Mouse (Mus musculus): ENCODE measurements around the gene Shisa9. TPM values are rescaled to one million over a fixed set of nuclear protein-coding genes. Genes with fewer than 3 reads are reported as not detected.

Gene Shisa9
- polyA plus RNA-seq, 1 experiment from 2014 or later: 14.3 TPM

- Histone ChIP-seq H3K9me3 (no peaks in the 10 kb centered on the region), H3K4me1 (replicated peaks) (peaks cover 11% of the 10 kb centered on the region), H3K4me3 (no peak overlapping the region), H3K4me2 (no peak overlapping the region), H3K27me3 (no peaks in the 10 kb centered on the region), H3K9ac (no peak overlapping the region), H3K36me3 (no peaks in the 10 kb centered on the region), H3K27ac (replicated peaks) (peak overlapping the region; percentile 34; the same call in 1 of the 2 replicates)
- ATAC-seq (ENCODE audit: low FRiP score, low read depth): peak; percentile 74
- 58% methylated on average over 3 of the region's 3 CpGs for WGBS
Measured at GRCm38 (mm10) chr16:12076270-12076669, 92.4 kb downstream of the Shisa9 start.

DNA sequence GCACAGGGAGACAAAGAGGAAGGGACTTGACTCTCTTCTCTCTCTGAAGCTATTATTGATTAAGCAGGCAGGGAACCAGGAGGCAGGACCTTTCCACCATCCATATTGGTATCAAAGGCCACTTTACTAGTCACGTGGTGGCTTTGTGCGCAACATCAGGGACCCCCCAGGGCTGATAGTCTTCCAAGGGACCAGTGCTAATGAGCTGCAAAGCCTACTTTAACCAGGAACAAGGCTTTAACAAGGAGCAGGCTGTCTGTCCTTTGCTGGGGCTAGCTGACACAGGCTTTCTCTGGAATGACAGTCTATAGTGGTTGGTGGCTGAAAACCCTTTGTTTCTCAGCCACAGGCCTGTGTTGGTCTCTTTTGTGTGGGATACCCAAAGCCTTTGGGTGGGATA, 92.8 kb downstream of the Shisa9 start:
- Histone ChIP-seq H3K4me3 (no peak overlapping the region), H3K4me1 (replicated peaks) (peaks cover 11% of the 10 kb centered on the region), H3K27ac (replicated peaks) (no peak overlapping the region; the same call in 1 of the 2 replicates), H3K27me3 (no peaks in the 10 kb centered on the region), H3K9me3 (no peaks in the 10 kb centered on the region), H3K36me3 (no peaks in the 10 kb centered on the region), H3K4me2 (no peak overlapping the region), H3K9ac (no peak overlapping the region)
- 37% methylated on average over 2 of the region's 2 CpGs for WGBS
- no peak for ATAC-seq (ENCODE audit: low FRiP score, low read depth)

- H3K4me2 ChIP-seq: no peak overlapping the region
- H3K4me3 ChIP-seq: no peak overlapping the region
- no peak for ATAC-seq (ENCODE audit: low FRiP score, low read depth)
- no peak overlapping the region for H3K27ac ChIP-seq (replicated peaks)
- H3K4me1 ChIP-seq (replicated peaks): no peaks in the 10 kb centered on the region
- no peaks in the 10 kb centered on the region for H3K36me3 ChIP-seq
- H3K9me3 ChIP-seq: no peaks in the 10 kb centered on the region
- H3K27me3 ChIP-seq: no peaks in the 10 kb centered on the region
- H3K9ac ChIP-seq: no peak overlapping the region
- WGBS: 88% methylated on average over 2 of the region's 2 CpGs
Measured at GRCm38 (mm10) chr16:12083082-12083481, 99.2 kb downstream of the Shisa9 start.

GRCm38 (mm10) chr16:12090604-12091235, 106.8 kb downstream of the Shisa9 start:
- 67% methylated on average over 5 of the region's 5 CpGs for WGBS
- H3K4me3 ChIP-seq: no peak overlapping the region
- peaks cover 8% of the 10 kb centered on the region for H3K4me1 ChIP-seq (replicated peaks)
- ATAC-seq (ENCODE audit: low FRiP score, low read depth): no peak
- H3K36me3 ChIP-seq: no peaks in the 10 kb centered on the region
- H3K9ac ChIP-seq: no peak overlapping the region
- no peak overlapping the region for H3K27ac ChIP-seq (replicated peaks)
- no peaks in the 10 kb centered on the region for H3K9me3 ChIP-seq
- H3K4me2 ChIP-seq: no peak overlapping the region
- H3K27me3 ChIP-seq: no peaks in the 10 kb centered on the region

GRCm38 (mm10) chr16:12093253-12093652, 109.3 kb downstream of the Shisa9 start:
- no peaks in the 10 kb centered on the region for H3K27me3 ChIP-seq
- ATAC-seq (ENCODE audit: low FRiP score, low read depth): no peak
- no peaks in the 10 kb centered on the region for H3K36me3 ChIP-seq
- H3K4me3 ChIP-seq: no peak overlapping the region
- H3K4me1 ChIP-seq (replicated peaks): peaks cover 8% of the 10 kb centered on the region
- no peak overlapping the region for H3K9ac ChIP-seq
- no peak overlapping the region for H3K27ac ChIP-seq (replicated peaks)
- no peaks in the 10 kb centered on the region for H3K9me3 ChIP-seq
- WGBS: 80% methylated on average over 4 of the region's 4 CpGs
- no peak overlapping the region for H3K4me2 ChIP-seq

GRCm38 (mm10) chr16:12094784-12095315, 110.9 kb downstream of the Shisa9 start:
- Histone ChIP-seq H3K36me3 (no peaks in the 10 kb centered on the region), H3K4me3 (no peak overlapping the region), H3K9me3 (no peaks in the 10 kb centered on the region), H3K27me3 (no peaks in the 10 kb centered on the region), H3K27ac (replicated peaks) (no peak overlapping the region), H3K9ac (no peak overlapping the region), H3K4me2 (no peak overlapping the region), H3K4me1 (replicated peaks) (peaks cover 8% of the 10 kb centered on the region)
- 66% methylated on average over 7 of the region's 7 CpGs for WGBS
- ATAC-seq (ENCODE audit: low FRiP score, low read depth): peak; percentile 21; the same call in 1 of the 2 replicates

GRCm38 (mm10) chr16:12095365-12095764, 111.5 kb downstream of the Shisa9 start:
- Histone ChIP-seq H3K27ac (replicated peaks) (no peak overlapping the region), H3K4me3 (no peak overlapping the region), H3K4me1 (replicated peaks) (peaks cover 8% of the 10 kb centered on the region), H3K9ac (no peak overlapping the region), H3K9me3 (no peaks in the 10 kb centered on the region), H3K27me3 (no peaks in the 10 kb centered on the region), H3K36me3 (no peaks in the 10 kb centered on the region), H3K4me2 (no peak overlapping the region)
- ATAC-seq (ENCODE audit: low FRiP score, low read depth): no peak
- 77% methylated on average over 2 of the region's 2 CpGs for WGBS

- no peaks in the 10 kb centered on the region for H3K27me3 ChIP-seq
- no peak overlapping the region for H3K9ac ChIP-seq
- H3K9me3 ChIP-seq: no peaks in the 10 kb centered on the region
- ATAC-seq (ENCODE audit: low FRiP score, low read depth): no peak
- H3K4me2 ChIP-seq: no peak overlapping the region
- no peak overlapping the region for H3K27ac ChIP-seq (replicated peaks)
- no peak overlapping the region for H3K4me3 ChIP-seq
- WGBS: 82% methylated on average over 4 of the region's 4 CpGs
- H3K36me3 ChIP-seq: no peaks in the 10 kb centered on the region
- H3K4me1 ChIP-seq (replicated peaks): no peaks in the 10 kb centered on the region
Measured at GRCm38 (mm10) chr16:12108436-12108835, 124.5 kb downstream of the Shisa9 start.

DNA sequence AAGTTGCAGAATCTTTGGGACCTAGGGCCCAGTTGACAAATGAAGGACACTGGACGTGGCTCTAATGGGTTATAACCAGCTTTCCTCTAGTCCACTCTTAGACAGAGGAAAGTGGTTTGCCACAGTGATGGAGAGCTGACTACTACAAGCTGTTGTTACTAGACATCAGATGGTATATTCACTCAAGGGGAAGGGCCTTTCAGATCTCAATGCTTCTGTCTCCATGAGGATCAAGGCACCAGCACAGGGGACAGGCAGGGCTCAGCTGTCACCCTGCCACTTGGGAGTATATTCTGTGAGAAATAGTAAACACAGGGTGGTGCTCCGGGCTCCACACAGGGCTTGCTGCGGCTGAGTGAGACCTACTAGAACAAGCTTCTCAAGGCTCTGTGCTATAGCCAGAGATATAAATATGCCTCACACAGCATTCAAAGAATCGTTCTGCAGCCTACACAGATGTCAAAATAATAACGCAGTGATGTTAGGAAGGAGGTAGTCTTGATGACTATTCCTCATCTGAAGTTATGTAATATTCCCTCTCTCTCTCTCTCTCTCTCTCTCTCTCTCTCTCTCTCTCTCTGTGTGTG, 127.0 kb downstream of the Shisa9 start:
- Histone ChIP-seq H3K27ac (replicated peaks) (no peak overlapping the region), H3K9me3 (no peaks in the 10 kb centered on the region), H3K4me2 (no peak overlapping the region), H3K36me3 (no peaks in the 10 kb centered on the region), H3K4me3 (no peak overlapping the region), H3K9ac (no peak overlapping the region), H3K27me3 (no peaks in the 10 kb centered on the region), H3K4me1 (replicated peaks) (peaks cover 15% of the 10 kb centered on the region)
- ATAC-seq (ENCODE audit: low FRiP score, low read depth): no peak
- 89% methylated on average over 5 of the region's 5 CpGs for WGBS

DNA sequence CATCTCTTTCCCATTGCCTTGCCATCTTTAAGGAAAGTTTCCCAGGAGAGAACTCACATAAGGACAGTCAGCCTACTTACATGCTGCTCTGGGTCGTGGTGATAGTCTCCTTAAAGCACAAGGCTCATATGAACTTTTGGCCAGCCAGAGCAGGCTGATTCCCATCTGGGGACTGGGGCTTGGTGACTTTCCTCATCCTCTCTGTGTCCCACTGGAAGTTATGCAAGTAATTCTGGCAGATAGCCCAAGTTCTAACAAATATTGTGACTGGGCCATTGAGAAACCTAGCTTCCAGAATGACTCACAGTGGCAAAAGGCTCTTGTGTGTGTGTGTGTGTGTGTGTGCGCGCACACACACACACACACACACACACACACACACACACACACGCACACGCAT, 130.5 kb downstream of the Shisa9 start:
- H3K4me1 ChIP-seq (replicated peaks): peaks cover 16% of the 10 kb centered on the region
- H3K4me2 ChIP-seq: no peak overlapping the region
- no peak overlapping the region for H3K9ac ChIP-seq
- H3K36me3 ChIP-seq: no peaks in the 10 kb centered on the region
- H3K4me3 ChIP-seq: no peak overlapping the region
- 90% methylated on average over 5 of the region's 5 CpGs for WGBS
- H3K27me3 ChIP-seq: no peaks in the 10 kb centered on the region
- no peaks in the 10 kb centered on the region for H3K9me3 ChIP-seq
- no peak overlapping the region for H3K27ac ChIP-seq (replicated peaks)
- no peak for ATAC-seq (ENCODE audit: low FRiP score, low read depth)

DNA sequence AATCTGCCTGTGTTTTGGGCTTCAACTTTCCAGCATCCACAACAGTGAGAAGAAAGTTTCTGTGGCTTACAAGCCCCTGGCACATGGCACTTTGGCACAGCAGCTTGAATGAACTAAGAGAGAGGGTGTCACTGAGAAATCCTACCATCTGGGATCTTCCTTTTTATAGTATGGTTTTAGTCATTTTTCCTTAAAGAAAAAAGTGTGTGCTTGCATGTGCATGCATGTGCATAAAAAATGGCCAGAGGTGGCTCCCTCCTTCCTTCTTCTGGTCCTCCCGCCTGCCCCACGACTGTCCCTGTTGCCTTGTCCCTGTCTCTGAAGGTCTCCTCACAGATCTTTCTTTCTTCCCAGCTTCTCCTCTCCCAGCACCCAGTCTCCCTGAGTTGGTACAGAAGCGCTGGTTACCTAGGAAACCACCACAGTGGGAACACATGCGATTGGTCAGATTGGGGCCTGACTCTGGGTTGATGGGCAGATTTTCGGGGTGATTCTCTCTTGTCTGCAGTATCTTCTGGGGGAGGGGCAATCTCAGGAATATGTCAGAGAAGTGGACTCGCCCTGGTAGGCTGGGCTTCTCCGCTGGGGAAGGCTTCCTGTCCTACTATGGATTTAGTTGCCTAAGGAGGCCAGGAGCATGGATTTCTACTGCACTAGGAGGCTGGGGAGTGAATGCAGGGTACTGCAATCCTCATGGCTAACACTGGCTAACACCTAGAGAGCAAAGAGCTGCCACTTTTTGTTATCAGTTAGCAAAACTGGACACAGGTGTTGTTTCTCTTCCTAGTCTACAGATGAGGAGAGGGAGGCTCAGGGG, 131.3 kb downstream of the Shisa9 start:
- H3K27me3 ChIP-seq: no peaks in the 10 kb centered on the region
- no peak overlapping the region for H3K4me2 ChIP-seq
- no peak overlapping the region for H3K4me3 ChIP-seq
- H3K9ac ChIP-seq: no peak overlapping the region
- 32% methylated on average over 7 of the region's 7 CpGs for WGBS
- H3K27ac ChIP-seq (replicated peaks): peak overlapping the region; percentile 16; the same call in 1 of the 2 replicates
- no peaks in the 10 kb centered on the region for H3K36me3 ChIP-seq
- H3K4me1 ChIP-seq (replicated peaks): peaks cover 16% of the 10 kb centered on the region
- ATAC-seq (ENCODE audit: low FRiP score, low read depth): peak; percentile 83
- no peaks in the 10 kb centered on the region for H3K9me3 ChIP-seq

DNA sequence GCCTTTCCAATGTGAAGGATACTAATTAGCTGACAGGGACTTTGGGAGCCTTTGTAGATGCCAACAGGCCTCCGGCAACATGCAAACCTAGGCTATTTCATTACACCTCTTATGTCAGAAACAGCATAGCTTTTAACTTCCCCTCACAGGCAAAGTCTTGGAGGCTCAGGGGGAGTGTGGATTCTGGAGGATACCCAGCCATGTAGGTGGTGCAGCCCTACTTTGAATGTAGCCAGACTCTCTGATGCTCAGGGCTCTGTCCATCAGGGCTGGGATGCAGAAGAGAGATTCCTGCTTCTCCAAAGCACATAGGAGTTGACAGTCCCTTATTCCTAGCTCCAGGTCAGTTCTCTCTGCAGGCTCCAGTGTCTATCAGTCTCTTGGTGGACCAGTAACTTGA, 133.0 kb downstream of the Shisa9 start:
- Histone ChIP-seq H3K27me3 (no peaks in the 10 kb centered on the region), H3K27ac (replicated peaks) (no peak overlapping the region), H3K9me3 (no peaks in the 10 kb centered on the region), H3K36me3 (no peaks in the 10 kb centered on the region), H3K4me2 (no peak overlapping the region), H3K4me1 (replicated peaks) (peaks cover 16% of the 10 kb centered on the region), H3K4me3 (no peak overlapping the region), H3K9ac (no peak overlapping the region)
- no peak for ATAC-seq (ENCODE audit: low FRiP score, low read depth)
- 90% methylated on average over 1 of the region's 1 CpGs for WGBS
